ENCODE assay signal across 9 mouse cellular contexts in the genomic region with DNA sequence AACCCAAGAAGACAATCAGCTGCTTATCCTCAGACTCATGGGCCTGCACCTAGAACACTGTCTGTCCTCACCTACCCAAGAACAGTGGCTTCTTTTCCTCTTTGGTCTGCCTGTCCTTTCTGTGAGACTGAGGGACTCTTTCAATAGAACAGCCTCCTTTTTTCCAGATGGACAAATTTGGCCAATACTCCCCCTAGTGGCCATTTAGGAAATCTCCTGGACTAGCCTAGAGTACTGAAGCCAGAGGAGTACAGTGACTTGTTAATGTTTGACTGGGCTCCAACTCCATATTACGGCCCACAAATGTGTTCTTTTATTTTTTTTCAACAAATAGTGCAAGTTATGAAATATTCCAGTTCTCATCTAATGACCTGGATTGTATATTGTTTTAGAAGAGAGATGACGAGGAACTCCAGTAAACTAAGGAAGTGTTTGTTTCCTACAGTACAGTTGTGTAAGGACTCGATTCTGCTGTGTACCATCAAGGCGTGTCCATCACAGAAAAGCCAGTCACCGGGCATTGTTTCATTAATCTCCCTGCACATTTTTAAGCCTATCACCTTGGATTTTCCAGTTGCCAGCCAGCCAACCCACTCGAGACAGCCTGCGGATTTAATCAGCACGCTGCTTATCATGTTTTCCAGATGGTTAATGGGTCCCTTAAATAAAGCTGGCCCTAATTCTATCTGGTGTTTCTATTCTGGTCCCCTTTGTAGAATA.
DNase-seq lines count a peak whose midpoint lies in the region; ATAC-seq and TF ChIP-seq lines count a peak whose summit lies in the region.
"Had no signal": no experiment of that assay in that cellular context is flagged by ENCODE, and none has a peak within 500 bp of the region (broad histone marks: within the 10 kb centered on the region; RNA-seq: fewer than 3 reads in every experiment).

No protein-coding gene starts in this region.

- DNase-seq in kidney, adult 9 months, result peak; percentile 31
- DNase-seq in kidney, adult 11 months, result no peak
- DNase-seq in G1E (ENCODE audit: low spot score), result peak; percentile 5
- peak; percentile 35 for DNase-seq in embryo, embryonic 11.5 days (ENCODE audit: low read depth, low spot score)
- DNase-seq in lung, embryonic 14.5 days, result peak; percentile 81
- peak; percentile 81 for DNase-seq in retina, embryonic 14.5 days (ENCODE audit: low spot score)
- DNase-seq in left cerebral cortex, adult 8-10 months (ENCODE audit: low spot score in 2 of 2), result no peak

- no peak overlapping the region for H3K27ac ChIP-seq in lung, embryonic 14.5 days (ENCODE audit: low read depth)

- no peaks in the 10 kb centered on the region for H3K36me3 ChIP-seq in G1E (replicated peaks)
- no peaks in the 10 kb centered on the region for H3K36me3 ChIP-seq in lung, embryonic 14.5 days (ENCODE audit: insufficient read depth)

- H3K9ac ChIP-seq in lung, embryonic 14.5 days, result no peak overlapping the region

- H3K27me3 ChIP-seq in G1E (ENCODE audit: insufficient read depth, low read length), result peaks cover 2% of the 10 kb centered on the region; the same call in 1 of the 2 replicates
- no peaks in the 10 kb centered on the region for H3K27me3 ChIP-seq in lung, embryonic 14.5 days (ENCODE audit: insufficient read depth, low read length)

- no peaks in the 10 kb centered on the region for H3K4me1 ChIP-seq in G1E (ENCODE audit: insufficient read depth, low read depth, low read length)
- no peaks in the 10 kb centered on the region for H3K4me1 ChIP-seq in lung, embryonic 14.5 days (ENCODE audit: insufficient read depth)

- H3K9me3 ChIP-seq in G1E (replicated peaks), result no peaks in the 10 kb centered on the region
- no peaks in the 10 kb centered on the region for H3K9me3 ChIP-seq in lung, embryonic 14.5 days (ENCODE audit: low read depth, low read length)

- WGBS in lung, embryonic 14.5 days, result 65% methylated on average over 8 of the region's 8 CpGs

- ATAC-seq in G1E (ENCODE audit: extremely low read depth, insufficient number of reproducible peaks, low FRiP score, poor library complexity, severe bottlenecking), result no peak
- peak; percentile 66; the same call in 1 of the 2 replicates for ATAC-seq in lung, embryonic 14.5 days (ENCODE audit: insufficient read depth)
- ATAC-seq in erythroid progenitor cell, adult 5-6 weeks (replicated peaks; ENCODE audit: low FRiP score, poor library complexity, severe bottlenecking), result no peak

- no peak overlapping the region for H3K4me3 ChIP-seq in G1E (ENCODE audit: low read depth, low read length)
- no peak overlapping the region for H3K4me3 ChIP-seq in lung, embryonic 14.5 days (ENCODE audit: low read depth, low read length)
- H3K4me3 ChIP-seq: erythroblast, embryonic 14.5 days had no signal

- peak; percentile 40 for TF ChIP-seq CTCF in G1E (IDR thresholded peaks at IDR 0.05; ENCODE audit: low read depth, low read length)
- peak; percentile 78 for TF ChIP-seq CTCF in lung, embryonic 14.5 days (IDR thresholded peaks at IDR 0.05; ENCODE audit: low read depth)

- no peak overlapping the region for H3K4me2 ChIP-seq in lung, embryonic 14.5 days

Comparison
In these comparisons a context has a peak if more than half of its experiments do, and no peak if none do; other contexts are left out.
1. DNase-seq: peak in kidney, adult 9 months (single experiment), G1E (single experiment), embryo, embryonic 11.5 days (single experiment), lung, embryonic 14.5 days (single experiment) and retina, embryonic 14.5 days (single experiment); none in kidney, adult 11 months (single experiment) and left cerebral cortex, adult 8-10 months (0 of 2).